Mouse (Mus musculus): ENCODE data around the gene Mamdc4. TPM values are rescaled to one million over a fixed set of nuclear protein-coding genes. Genes with fewer than 3 reads are reported as not detected.

The Mamdc4 gene
- polyA plus RNA-seq (2015; fragmentation: Illumina TruSeq; extraction: RNeasy Lipid Tissue Mini Kit (QIAGEN cat#74804); ENCODE audit: low read depth, low replicate concordance), result 0.95 TPM

GRCm38 (mm10) chr2:25574579-25575431 is at the start of gene Mamdc4, which contains the start of gene Phpt1:
Mamdc4 (minus strand) TSS chr2:25574845.
Phpt1 (minus strand) TSS chr2:25575224.

GRCm38 (mm10) chr2:25621229-25622200 is 46.9 kb upstream of the Mamdc4 start, which contains the start of gene Tmem141:
Tmem141 (minus strand) TSS chr2:25622005.

GRCm38 (mm10) chr2:25617578-25617977 is 42.9 kb upstream of the Mamdc4 start, which contains the start of gene Ccdc183:
Ccdc183 (minus strand) TSS chr2:25617678.

GRCm38 (mm10) chr2:25607761-25608622 is 33.3 kb upstream of the Mamdc4 start, which contains the start of gene Rabl6:
Rabl6 (minus strand) TSS chr2:25608521.

GRCm38 (mm10) chr2:25581294-25581864 is 6.7 kb upstream of the Mamdc4 start, which contains the start of gene Ajm1:
Ajm1 (minus strand) TSS chr2:25581757.

GRCm38 (mm10) chr2:25557221-25557963 is 17.3 kb downstream of the Mamdc4 start, which contains the start of gene Edf1:
Edf1 (plus strand) TSS chr2:25557847.

GRCm38 (mm10) chr2:25546811-25547491 is 27.7 kb downstream of the Mamdc4 start, which contains the start of gene Traf2:
Traf2 (minus strand) TSS chr2:25546940.

Other genes starting within 250 kb of the Mamdc4 start
- 51.8 TPM for gene Man1b1, start 242.5 kb downstream of the Mamdc4 start, polyA plus RNA-seq (2015; fragmentation: Illumina TruSeq; extraction: RNeasy Lipid Tissue Mini Kit (QIAGEN cat#74804); ENCODE audit: low read depth, low replicate concordance)
- 38.1 TPM for gene Dpp7, start 218.5 kb downstream of the Mamdc4 start, polyA plus RNA-seq (2015; fragmentation: Illumina TruSeq; extraction: RNeasy Lipid Tissue Mini Kit (QIAGEN cat#74804); ENCODE audit: low read depth, low replicate concordance)
- gene Uap1l1, start 209.2 kb downstream of the Mamdc4 start, polyA plus RNA-seq (2015; fragmentation: Illumina TruSeq; extraction: RNeasy Lipid Tissue Mini Kit (QIAGEN cat#74804); ENCODE audit: low read depth, low replicate concordance), result 27.2 TPM
- gene Sapcd2, start 202.5 kb downstream of the Mamdc4 start, polyA plus RNA-seq (2015; fragmentation: Illumina TruSeq; extraction: RNeasy Lipid Tissue Mini Kit (QIAGEN cat#74804); ENCODE audit: low read depth, low replicate concordance), result 2.5 TPM
- 11.2 TPM for gene Entpd2, start 179.0 kb downstream of the Mamdc4 start, polyA plus RNA-seq (2015; fragmentation: Illumina TruSeq; extraction: RNeasy Lipid Tissue Mini Kit (QIAGEN cat#74804); ENCODE audit: low read depth, low replicate concordance)
- 274 TPM for gene Npdc1, start 175.5 kb downstream of the Mamdc4 start, polyA plus RNA-seq (2015; fragmentation: Illumina TruSeq; extraction: RNeasy Lipid Tissue Mini Kit (QIAGEN cat#74804); ENCODE audit: low read depth, low replicate concordance)
- gene Fut7, start 151.6 kb downstream of the Mamdc4 start, polyA plus RNA-seq (2015; fragmentation: Illumina TruSeq; extraction: RNeasy Lipid Tissue Mini Kit (QIAGEN cat#74804); ENCODE audit: low read depth, low replicate concordance), result 1.1 TPM
- gene Abca2, start 146.1 kb downstream of the Mamdc4 start, polyA plus RNA-seq (2015; fragmentation: Illumina TruSeq; extraction: RNeasy Lipid Tissue Mini Kit (QIAGEN cat#74804); ENCODE audit: low read depth, low replicate concordance), result 105 TPM
- gene Clic3, start 118.0 kb downstream of the Mamdc4 start, polyA plus RNA-seq (2015; fragmentation: Illumina TruSeq; extraction: RNeasy Lipid Tissue Mini Kit (QIAGEN cat#74804); ENCODE audit: low read depth, low replicate concordance), result not detected
- gene Paxx, start 113.8 kb downstream of the Mamdc4 start, polyA plus RNA-seq (2015; fragmentation: Illumina TruSeq; extraction: RNeasy Lipid Tissue Mini Kit (QIAGEN cat#74804); ENCODE audit: low read depth, low replicate concordance), result 96.2 TPM
- 2,295 TPM for gene Ptgds, start 104.8 kb downstream of the Mamdc4 start, polyA plus RNA-seq (2015; fragmentation: Illumina TruSeq; extraction: RNeasy Lipid Tissue Mini Kit (QIAGEN cat#74804); ENCODE audit: low read depth, low replicate concordance)
- not detected for gene Lcn12, start 80.9 kb downstream of the Mamdc4 start, polyA plus RNA-seq (2015; fragmentation: Illumina TruSeq; extraction: RNeasy Lipid Tissue Mini Kit (QIAGEN cat#74804); ENCODE audit: low read depth, low replicate concordance)
- 96.2 TPM for gene Fbxw5, start 74.1 kb downstream of the Mamdc4 start, polyA plus RNA-seq (2015; fragmentation: Illumina TruSeq; extraction: RNeasy Lipid Tissue Mini Kit (QIAGEN cat#74804); ENCODE audit: low read depth, low replicate concordance)
- gene C8g, start 73.1 kb downstream of the Mamdc4 start, polyA plus RNA-seq (2015; fragmentation: Illumina TruSeq; extraction: RNeasy Lipid Tissue Mini Kit (QIAGEN cat#74804); ENCODE audit: low read depth, low replicate concordance), result 1.9 TPM
- gene Traf2, start 27.9 kb downstream of the Mamdc4 start, polyA plus RNA-seq (2015; fragmentation: Illumina TruSeq; extraction: RNeasy Lipid Tissue Mini Kit (QIAGEN cat#74804); ENCODE audit: low read depth, low replicate concordance), result 10.6 TPM
- gene Edf1, start 17.0 kb downstream of the Mamdc4 start, polyA plus RNA-seq (2015; fragmentation: Illumina TruSeq; extraction: RNeasy Lipid Tissue Mini Kit (QIAGEN cat#74804); ENCODE audit: low read depth, low replicate concordance), result 365 TPM
- gene Phpt1, start 379 bp upstream of the Mamdc4 start, polyA plus RNA-seq (2015; fragmentation: Illumina TruSeq; extraction: RNeasy Lipid Tissue Mini Kit (QIAGEN cat#74804); ENCODE audit: low read depth, low replicate concordance), result 94.8 TPM
- gene Ajm1, start 6.9 kb upstream of the Mamdc4 start, polyA plus RNA-seq (2015; fragmentation: Illumina TruSeq; extraction: RNeasy Lipid Tissue Mini Kit (QIAGEN cat#74804); ENCODE audit: low read depth, low replicate concordance), result 44.4 TPM
- gene Rabl6, start 33.7 kb upstream of the Mamdc4 start, polyA plus RNA-seq (2015; fragmentation: Illumina TruSeq; extraction: RNeasy Lipid Tissue Mini Kit (QIAGEN cat#74804); ENCODE audit: low read depth, low replicate concordance), result 145 TPM
- gene Ccdc183, start 42.8 kb upstream of the Mamdc4 start, polyA plus RNA-seq (2015; fragmentation: Illumina TruSeq; extraction: RNeasy Lipid Tissue Mini Kit (QIAGEN cat#74804); ENCODE audit: low read depth, low replicate concordance), result not detected
- gene Tmem141, start 47.2 kb upstream of the Mamdc4 start, polyA plus RNA-seq (2015; fragmentation: Illumina TruSeq; extraction: RNeasy Lipid Tissue Mini Kit (QIAGEN cat#74804); ENCODE audit: low read depth, low replicate concordance), result 54.0 TPM
- 0.79 TPM for gene Fcna, start 53.2 kb upstream of the Mamdc4 start, polyA plus RNA-seq (2015; fragmentation: Illumina TruSeq; extraction: RNeasy Lipid Tissue Mini Kit (QIAGEN cat#74804); ENCODE audit: low read depth, low replicate concordance)
- gene Lcn8, start 78.3 kb upstream of the Mamdc4 start, polyA plus RNA-seq (2015; fragmentation: Illumina TruSeq; extraction: RNeasy Lipid Tissue Mini Kit (QIAGEN cat#74804); ENCODE audit: low read depth, low replicate concordance), result not detected
- gene Lcn5, start 83.1 kb upstream of the Mamdc4 start, polyA plus RNA-seq (2015; fragmentation: Illumina TruSeq; extraction: RNeasy Lipid Tissue Mini Kit (QIAGEN cat#74804); ENCODE audit: low read depth, low replicate concordance), result not detected
- gene Lcn6, start 101.9 kb upstream of the Mamdc4 start, polyA plus RNA-seq (2015; fragmentation: Illumina TruSeq; extraction: RNeasy Lipid Tissue Mini Kit (QIAGEN cat#74804); ENCODE audit: low read depth, low replicate concordance), result not detected
- gene Lcn10, start 107.9 kb upstream of the Mamdc4 start, polyA plus RNA-seq (2015; fragmentation: Illumina TruSeq; extraction: RNeasy Lipid Tissue Mini Kit (QIAGEN cat#74804); ENCODE audit: low read depth, low replicate concordance), result not detected
- not detected for gene Obp2a, start 125.2 kb upstream of the Mamdc4 start, polyA plus RNA-seq (2015; fragmentation: Illumina TruSeq; extraction: RNeasy Lipid Tissue Mini Kit (QIAGEN cat#74804); ENCODE audit: low read depth, low replicate concordance)
- gene Bmyc, start 131.9 kb upstream of the Mamdc4 start, polyA plus RNA-seq (2015; fragmentation: Illumina TruSeq; extraction: RNeasy Lipid Tissue Mini Kit (QIAGEN cat#74804); ENCODE audit: low read depth, low replicate concordance), result 81.8 TPM
- gene Obp2b, start 162.2 kb upstream of the Mamdc4 start, polyA plus RNA-seq (2015; fragmentation: Illumina TruSeq; extraction: RNeasy Lipid Tissue Mini Kit (QIAGEN cat#74804); ENCODE audit: low read depth, low replicate concordance), result not detected
- not detected for gene Lcn3, start 190.7 kb upstream of the Mamdc4 start, polyA plus RNA-seq (2015; fragmentation: Illumina TruSeq; extraction: RNeasy Lipid Tissue Mini Kit (QIAGEN cat#74804); ENCODE audit: low read depth, low replicate concordance)
- not detected for gene Lcn11, start 202.2 kb upstream of the Mamdc4 start, polyA plus RNA-seq (2015; fragmentation: Illumina TruSeq; extraction: RNeasy Lipid Tissue Mini Kit (QIAGEN cat#74804); ENCODE audit: low read depth, low replicate concordance)
- gene Gm13539, start 207.4 kb upstream of the Mamdc4 start, polyA plus RNA-seq (2015; fragmentation: Illumina TruSeq; extraction: RNeasy Lipid Tissue Mini Kit (QIAGEN cat#74804); ENCODE audit: low read depth, low replicate concordance), result not detected
- not detected for gene Glt6d1, start 241.0 kb upstream of the Mamdc4 start, polyA plus RNA-seq (2015; fragmentation: Illumina TruSeq; extraction: RNeasy Lipid Tissue Mini Kit (QIAGEN cat#74804); ENCODE audit: low read depth, low replicate concordance)
- gene Lcn9, start 248.3 kb upstream of the Mamdc4 start, polyA plus RNA-seq (2015; fragmentation: Illumina TruSeq; extraction: RNeasy Lipid Tissue Mini Kit (QIAGEN cat#74804); ENCODE audit: low read depth, low replicate concordance), result not detected

All from brain, adult 10 weeks (tissue).